Mouse (Mus musculus): Measurements from ENCODE around the gene Cope.

DNA sequence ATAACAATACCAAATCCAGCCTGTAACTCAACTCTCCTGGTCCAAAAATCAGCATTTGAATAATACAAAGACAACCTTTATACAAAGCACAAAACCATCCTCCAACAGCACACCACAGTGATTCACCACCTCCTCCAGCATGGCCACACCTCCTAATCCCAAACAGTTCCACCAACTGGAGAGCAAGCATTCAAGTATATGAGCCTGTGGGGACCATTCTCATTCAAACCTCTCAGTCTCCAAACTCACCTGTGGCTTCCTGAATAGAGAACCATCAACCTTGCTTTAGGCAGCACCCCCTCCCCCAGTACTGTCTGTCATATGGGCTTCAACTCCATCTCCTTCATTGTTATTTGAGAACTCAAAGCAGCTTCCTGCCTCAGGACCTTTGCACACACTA lies 28.0 kb upstream of the Cope start:
- TF ChIP-seq CTCF (IDR thresholded peaks at IDR 0.05) (no peak), EP300 (IDR thresholded peaks at IDR 0.05) (no peak)
